ENCODE assay signal across 8 mouse cellular contexts in genomic region chr3:121291225-121291559, GRCm38 (mm10). TPM values are rescaled to one million over a fixed set of nuclear protein-coding genes. Genes with fewer than 3 reads are reported as not detected.
DNase-seq lines count a peak whose midpoint lies in the region; ATAC-seq and TF ChIP-seq lines count a peak whose summit lies in the region.

No protein-coding gene starts in this region.

- H3K36me3 ChIP-seq in lung, embryonic 14.5 days (ENCODE audit: insufficient read depth): no peaks in the 10 kb centered on the region
- no peaks in the 10 kb centered on the region; the same call in 1 of the 2 replicates for H3K36me3 ChIP-seq in embryonic facial prominence, embryonic 15.5 days
- no peaks in the 10 kb centered on the region for H3K36me3 ChIP-seq in intestine, postnatal 0 days (ENCODE audit: control insufficient read depth, insufficient read depth)
- no peaks in the 10 kb centered on the region for H3K36me3 ChIP-seq in neural tube, embryonic 15.5 days

- no peak; the same call in 1 of the 2 replicates for ATAC-seq in lung, embryonic 14.5 days (ENCODE audit: insufficient read depth)
- no peak for ATAC-seq in embryonic facial prominence, embryonic 15.5 days (ENCODE audit: insufficient number of reproducible peaks, low FRiP score, low TSS enrichment, low read depth)
- ATAC-seq in intestine, postnatal 0 days: no peak; the same call in 1 of the 2 replicates
- ATAC-seq in neural tube, embryonic 15.5 days (ENCODE audit: low FRiP score): no peak; the same call in 1 of the 2 replicates

- no peaks in the 10 kb centered on the region for H3K9me3 ChIP-seq in lung, embryonic 14.5 days (ENCODE audit: low read depth, low read length)
- H3K9me3 ChIP-seq in embryonic facial prominence, embryonic 15.5 days (replicated peaks): no peaks in the 10 kb centered on the region
- no peaks in the 10 kb centered on the region for H3K9me3 ChIP-seq in intestine, postnatal 0 days (ENCODE audit: control insufficient read depth)
- no peaks in the 10 kb centered on the region for H3K9me3 ChIP-seq in neural tube, embryonic 15.5 days (replicated peaks)

- peak overlapping the region; percentile 58 for H3K4me2 ChIP-seq in lung, embryonic 14.5 days
- peak overlapping the region; percentile 65 for H3K4me2 ChIP-seq in embryonic facial prominence, embryonic 15.5 days (replicated peaks)
- peak overlapping the region; percentile 72 for H3K4me2 ChIP-seq in intestine, postnatal 0 days (replicated peaks; ENCODE audit: low read depth)
- peak overlapping the region; percentile 67 for H3K4me2 ChIP-seq in neural tube, embryonic 15.5 days

- no peak for TF ChIP-seq CTCF in lung, embryonic 14.5 days (IDR thresholded peaks at IDR 0.05; ENCODE audit: low read depth)
- TF ChIP-seq CTCF in intestine, postnatal 0 days (IDR thresholded peaks at IDR 0.05; ENCODE audit: low read depth): no peak

- 4% methylated on average over 7 of the region's 7 CpGs for WGBS in lung, embryonic 14.5 days
- WGBS in embryonic facial prominence, embryonic 15.5 days: 2% methylated on average over 7 of the region's 7 CpGs
- 3% methylated on average over 7 of the region's 7 CpGs for WGBS in intestine, postnatal 0 days
- WGBS in neural tube, embryonic 15.5 days: 4% methylated on average over 7 of the region's 7 CpGs

- no peak for DNase-seq in lung, embryonic 14.5 days
- DNase-seq in lung, postnatal 25 days (ENCODE audit: low spot score): no peak
- no peak for DNase-seq in layer of hippocampus, postnatal 36 days
- no peak for DNase-seq in adipocyte (ENCODE audit: low spot score)
- no peak for DNase-seq in left cerebral cortex, adult 9 months (ENCODE audit: low spot score in 2 of 2)

- H3K4me1 ChIP-seq in lung, embryonic 14.5 days (ENCODE audit: insufficient read depth): 0 out of 2 replicates have a peak, but pooled peaks cover 3% of the 10 kb centered on the region
- peaks cover 4% of the 10 kb centered on the region; the same call in 1 of the 2 replicates for H3K4me1 ChIP-seq in embryonic facial prominence, embryonic 15.5 days
- H3K4me1 ChIP-seq in intestine, postnatal 0 days (replicated peaks; ENCODE audit: control insufficient read depth, insufficient read depth, low read length): no peaks in the 10 kb centered on the region
- peaks cover 7% of the 10 kb centered on the region; the same call in 1 of the 2 replicates for H3K4me1 ChIP-seq in neural tube, embryonic 15.5 days

- peak overlapping the region; percentile 48 for H3K4me3 ChIP-seq in lung, embryonic 14.5 days (ENCODE audit: low read depth, low read length)
- peak overlapping the region; percentile 73 for H3K4me3 ChIP-seq in embryonic facial prominence, embryonic 15.5 days (replicated peaks)
- peak overlapping the region; percentile 67 for H3K4me3 ChIP-seq in intestine, postnatal 0 days (ENCODE audit: low read depth, low read length)
- H3K4me3 ChIP-seq in neural tube, embryonic 15.5 days (replicated peaks): peak overlapping the region; percentile 61

- H3K9ac ChIP-seq in lung, embryonic 14.5 days: peak overlapping the region; percentile 65
- peak overlapping the region; percentile 35 for H3K9ac ChIP-seq in embryonic facial prominence, embryonic 15.5 days
- H3K9ac ChIP-seq in intestine, postnatal 0 days (ENCODE audit: low read depth, low read length): peak overlapping the region; percentile 58
- H3K9ac ChIP-seq in neural tube, embryonic 15.5 days (replicated peaks): peak overlapping the region; percentile 66

- peak overlapping the region; percentile 90 for H3K27ac ChIP-seq in lung, embryonic 14.5 days (ENCODE audit: low read depth)
- H3K27ac ChIP-seq in embryonic facial prominence, embryonic 15.5 days (replicated peaks): peak overlapping the region; percentile 97
- peak overlapping the region; percentile 95 for H3K27ac ChIP-seq in intestine, postnatal 0 days (ENCODE audit: low read depth, low read length)
- peak overlapping the region; percentile 94 for H3K27ac ChIP-seq in neural tube, embryonic 15.5 days (replicated peaks)

- no peaks in the 10 kb centered on the region for H3K27me3 ChIP-seq in lung, embryonic 14.5 days (ENCODE audit: insufficient read depth, low read length)
- no peaks in the 10 kb centered on the region for H3K27me3 ChIP-seq in embryonic facial prominence, embryonic 15.5 days
- H3K27me3 ChIP-seq in intestine, postnatal 0 days (replicated peaks; ENCODE audit: control insufficient read depth, insufficient read depth, low read length): no peaks in the 10 kb centered on the region
- H3K27me3 ChIP-seq in neural tube, embryonic 15.5 days (replicated peaks): no peaks in the 10 kb centered on the region

RNA-seq across cellular contexts. Expression of gene Alg14, which starts 0.4 kb away (rescaled TPM):
- 39.2 and 43.9 TPM in 2 replicates for polyA plus RNA-seq in lung, embryonic 14.5 days (2014; fragmentation: Nextera tagmentation; extraction: Ambion mirVana)
- polyA plus RNA-seq in embryonic facial prominence, embryonic 15.5 days (2015; fragmentation: Nextera tagmentation; extraction: Ambion mirVana): 40.0 and 42.9 TPM in 2 replicates
- 25.6 and 26.1 TPM in 2 replicates for polyA plus RNA-seq in intestine, postnatal 0 days (2015; fragmentation: Nextera tagmentation; extraction: Ambion mirVana)
- 37.9 and 46.2 TPM in 2 replicates for polyA plus RNA-seq in neural tube, embryonic 15.5 days (2015; fragmentation: Nextera tagmentation; extraction: Ambion mirVana)
- 10 to 100 TPM; 12.2 to 12.7 TPM for total RNA-seq in layer of hippocampus, postnatal 36 days (2021)

RNA-seq across cellular contexts. Expression of gene Tmem56, which starts 8.3 kb away (rescaled TPM):
- polyA plus RNA-seq in lung, embryonic 14.5 days (2014; fragmentation: Nextera tagmentation; extraction: Ambion mirVana): 0.34 and 0.49 TPM in 2 replicates
- 1.2 and 1.3 TPM in 2 replicates for polyA plus RNA-seq in embryonic facial prominence, embryonic 15.5 days (2015; fragmentation: Nextera tagmentation; extraction: Ambion mirVana)
- 6.0 and 6.8 TPM in 2 replicates for polyA plus RNA-seq in intestine, postnatal 0 days (2015; fragmentation: Nextera tagmentation; extraction: Ambion mirVana)
- polyA plus RNA-seq in neural tube, embryonic 15.5 days (2015; fragmentation: Nextera tagmentation; extraction: Ambion mirVana): 2.5 and 2.6 TPM in 2 replicates
- total RNA-seq in layer of hippocampus, postnatal 36 days (2021): 10 to 100 TPM; 30.1 to 35.7 TPM
